9 mouse cellular contexts compared by ENCODE assay signal in genomic region chr6:51544118-51544681, GRCm38 (mm10). TPM values are rescaled to one million over a fixed set of nuclear protein-coding genes. Genes with fewer than 3 reads are reported as not detected.
DNase-seq lines count a peak whose midpoint lies in the region; ATAC-seq lines count a peak whose summit lies in the region.
"Had no signal": no experiment of that assay in that cellular context is flagged by ENCODE, and none has a peak within 500 bp of the region (broad histone marks: within the 10 kb centered on the region; RNA-seq: fewer than 3 reads in every experiment).

No protein-coding gene starts in this region.

- ATAC-seq in forebrain, embryonic 16.5 days: no peak
- no peak for ATAC-seq in embryonic facial prominence, embryonic 11.5 days (replicated peaks; ENCODE audit: insufficient number of reproducible peaks, low FRiP score, low TSS enrichment, low read depth)
- ATAC-seq in intestine, embryonic 16.5 days: peak; percentile 19; the same call in 1 of the 2 replicates

- 32% methylated on average over 7 of the region's 7 CpGs for WGBS in forebrain, embryonic 10.5 days
- WGBS in forebrain, embryonic 16.5 days: 19% methylated on average over 7 of the region's 7 CpGs
- WGBS in embryonic facial prominence, embryonic 11.5 days: 32% methylated on average over 7 of the region's 7 CpGs
- 48% methylated on average over 7 of the region's 7 CpGs for WGBS in intestine, embryonic 16.5 days

- peaks cover 8% of the 10 kb centered on the region for H3K36me3 ChIP-seq in forebrain, embryonic 10.5 days (replicated peaks)
- H3K36me3 ChIP-seq in forebrain, embryonic 16.5 days (ENCODE audit: control insufficient read depth, insufficient read depth): no peaks in the 10 kb centered on the region
- no peaks in the 10 kb centered on the region for H3K36me3 ChIP-seq in embryonic facial prominence, embryonic 11.5 days (replicated peaks; ENCODE audit: control insufficient read depth, insufficient read depth, low read depth, low read length)
- no peaks in the 10 kb centered on the region for H3K36me3 ChIP-seq in intestine, embryonic 16.5 days (ENCODE audit: control insufficient read depth, insufficient read depth, low read length)
- H3K36me3 ChIP-seq in megakaryocyte, embryonic 14.5 days (replicated peaks; ENCODE audit: low read length): no peaks in the 10 kb centered on the region
- H3K36me3 ChIP-seq: G1E had no signal

- no peak overlapping the region; the same call in 1 of the 2 replicates for H3K4me3 ChIP-seq in forebrain, embryonic 10.5 days
- H3K4me3 ChIP-seq in forebrain, embryonic 16.5 days (replicated peaks; ENCODE audit: low read length): no peak overlapping the region
- no peak overlapping the region for H3K4me3 ChIP-seq in embryonic facial prominence, embryonic 11.5 days (ENCODE audit: low read depth, low read length)
- no peak overlapping the region for H3K4me3 ChIP-seq in intestine, embryonic 16.5 days (ENCODE audit: low read length)
- H3K4me3 ChIP-seq in megakaryocyte, embryonic 14.5 days (replicated peaks): peak overlapping the region; percentile 90

- intact Hi-C loops in gastrocnemius, postnatal 14 days (cut with DNase I; ENCODE audit: low total_unique reads): no loop called here

- H3K27ac ChIP-seq in forebrain, embryonic 10.5 days: peak overlapping the region; percentile 59; the same call in 1 of the 2 replicates
- H3K27ac ChIP-seq in forebrain, embryonic 16.5 days (ENCODE audit: low read length): no peak overlapping the region
- no peak overlapping the region for H3K27ac ChIP-seq in embryonic facial prominence, embryonic 11.5 days (replicated peaks; ENCODE audit: low read depth, low read length)
- H3K27ac ChIP-seq in intestine, embryonic 16.5 days (ENCODE audit: low read length): no peak overlapping the region

- no peaks in the 10 kb centered on the region for H3K9me3 ChIP-seq in forebrain, embryonic 10.5 days
- no peaks in the 10 kb centered on the region for H3K9me3 ChIP-seq in forebrain, embryonic 16.5 days (ENCODE audit: control insufficient read depth, low read length)
- no peaks in the 10 kb centered on the region for H3K9me3 ChIP-seq in embryonic facial prominence, embryonic 11.5 days (replicated peaks; ENCODE audit: control insufficient read depth, low read length)
- H3K9me3 ChIP-seq in intestine, embryonic 16.5 days (ENCODE audit: control insufficient read depth, low read length): peaks cover 3% of the 10 kb centered on the region; the same call in 1 of the 2 replicates
- H3K9me3 ChIP-seq in megakaryocyte, embryonic 14.5 days: peaks cover 7% of the 10 kb centered on the region
- H3K9me3 ChIP-seq: G1E had no signal

- H3K27me3 ChIP-seq in forebrain, embryonic 10.5 days (ENCODE audit: poor library complexity, severe bottlenecking): no peaks in the 10 kb centered on the region
- no peaks in the 10 kb centered on the region for H3K27me3 ChIP-seq in forebrain, embryonic 16.5 days (replicated peaks; ENCODE audit: control insufficient read depth, insufficient read depth, low read length)
- no peaks in the 10 kb centered on the region for H3K27me3 ChIP-seq in embryonic facial prominence, embryonic 11.5 days (ENCODE audit: control insufficient read depth, insufficient read depth, low read length)
- no peaks in the 10 kb centered on the region for H3K27me3 ChIP-seq in intestine, embryonic 16.5 days (replicated peaks; ENCODE audit: control insufficient read depth, insufficient read depth, low read length)
- H3K27me3 ChIP-seq in megakaryocyte, embryonic 14.5 days (replicated peaks): peaks cover 4% of the 10 kb centered on the region

- DNase-seq in forebrain, embryonic 10.5 days (ENCODE audit: extremely low spot score, low spot score): peak; percentile 19
- peak; percentile 45 to 54 for DNase-seq in B cell, adult 2 months
- DNase-seq in embryonic facial prominence, embryonic 11.5 days (ENCODE audit: low spot score): peak; percentile 58
- DNase-seq in layer of hippocampus, postnatal 14 days (ENCODE audit: low spot score in 2 of 2): no peak
- DNase-seq in gastrocnemius, postnatal 14 days: no peak

- H3K4me2 ChIP-seq in forebrain, embryonic 16.5 days (ENCODE audit: low read length): no peak overlapping the region
- H3K4me2 ChIP-seq in embryonic facial prominence, embryonic 11.5 days (ENCODE audit: low read depth, low read length): no peak overlapping the region
- H3K4me2 ChIP-seq in intestine, embryonic 16.5 days (ENCODE audit: low read depth, low read length): no peak overlapping the region; the same call in 1 of the 2 replicates

- H3K4me1 ChIP-seq in forebrain, embryonic 10.5 days: peaks cover 33% of the 10 kb centered on the region
- peaks cover 8% of the 10 kb centered on the region; the same call in 1 of the 2 replicates for H3K4me1 ChIP-seq in forebrain, embryonic 16.5 days (replicated peaks; ENCODE audit: control insufficient read depth, insufficient read depth, low read length)
- no peaks in the 10 kb centered on the region for H3K4me1 ChIP-seq in embryonic facial prominence, embryonic 11.5 days (ENCODE audit: control insufficient read depth, insufficient read depth, low read length)
- peaks cover 9% of the 10 kb centered on the region for H3K4me1 ChIP-seq in intestine, embryonic 16.5 days (ENCODE audit: control insufficient read depth, insufficient read depth, low read length)
- H3K4me1 ChIP-seq in megakaryocyte, embryonic 14.5 days: peaks cover 54% of the 10 kb centered on the region

- no peak overlapping the region for H3K9ac ChIP-seq in forebrain, embryonic 16.5 days (replicated peaks; ENCODE audit: low read depth, low read length)
- H3K9ac ChIP-seq in embryonic facial prominence, embryonic 11.5 days (replicated peaks; ENCODE audit: low read length): no peak overlapping the region
- no peak overlapping the region for H3K9ac ChIP-seq in intestine, embryonic 16.5 days (ENCODE audit: low read depth, low read length)

RNA-seq across cellular contexts. Expression of gene Snx10, which starts 20.5 kb away (rescaled TPM):
- 32.7 and 34.2 TPM in 2 replicates for polyA plus RNA-seq in forebrain, embryonic 10.5 days (2016; fragmentation: Nextera tagmentation; extraction: Ambion mirVana)
- polyA plus RNA-seq in forebrain, embryonic 16.5 days (2015; fragmentation: Nextera tagmentation; extraction: Ambion mirVana): 61.6 and 70.5 TPM in 2 replicates
- polyA plus RNA-seq in embryonic facial prominence, embryonic 11.5 days (2014; fragmentation: Nextera tagmentation; extraction: Ambion mirVana): 26.5 and 27.5 TPM in 2 replicates
- 11.3 and 12.1 TPM in 2 replicates for polyA plus RNA-seq in intestine, embryonic 16.5 days (2015; fragmentation: Nextera tagmentation; extraction: Ambion mirVana)
- 2.4 TPM in 1 of 2 replicates, not detected in the other for polyA plus RNA-seq in megakaryocyte, embryonic 14.5 days (2012; ENCODE audit: insufficient read depth, low replicate concordance)
- total RNA-seq in layer of hippocampus, postnatal 14 days (2021): 100 to 1,000 TPM; 116 to 117 TPM
- 1 to 10 TPM; 5.2 to 5.3 TPM for total RNA-seq in gastrocnemius, postnatal 14 days (2021)
- polyA plus RNA-seq: G1E had no signal

Comparison
In these comparisons a context has a peak if more than half of its experiments do, and no peak if none do; other contexts are left out.
1. DNase-seq: peak in forebrain, embryonic 10.5 days (single experiment), B cell, adult 2 months (2 of 2) and embryonic facial prominence, embryonic 11.5 days (single experiment); none in layer of hippocampus, postnatal 14 days (0 of 2) and gastrocnemius, postnatal 14 days (single experiment).